Comparison of ENCODE assay signal across 32 mouse cellular contexts in the genomic region with DNA sequence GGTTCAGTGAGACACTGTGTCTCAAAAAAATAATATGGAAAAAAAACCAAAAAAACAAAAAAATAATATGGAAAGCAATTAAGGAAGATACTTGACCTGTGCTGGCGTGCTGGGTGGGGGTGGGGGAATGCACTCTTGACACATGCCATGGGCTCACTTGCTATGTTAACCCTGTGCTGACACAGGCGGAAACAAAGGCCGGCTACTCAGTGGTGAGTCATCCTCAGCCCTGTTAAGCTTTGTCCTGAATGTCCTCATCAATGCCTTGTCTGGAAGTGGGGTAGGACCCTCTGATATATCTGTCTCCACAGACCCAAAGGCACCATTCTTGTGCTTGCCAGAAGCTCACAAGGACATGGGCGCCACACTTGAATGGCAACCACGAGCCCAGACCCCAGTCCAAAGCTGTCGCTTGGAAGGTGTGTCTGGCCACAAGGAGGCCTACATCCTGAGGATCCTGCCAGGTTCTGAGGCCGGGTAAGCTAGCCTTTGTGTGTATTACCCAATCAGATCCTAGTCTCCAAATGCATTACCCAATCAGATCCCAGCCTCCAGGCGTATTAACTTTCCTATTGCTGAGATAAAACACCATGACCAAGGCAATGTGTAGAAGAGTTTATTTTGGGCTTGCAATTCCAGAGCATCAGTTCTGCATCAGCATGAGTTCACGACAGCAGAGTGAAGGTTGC. TPM values are rescaled to one million over a fixed set of nuclear protein-coding genes. Genes with fewer than 3 reads are reported as not detected.
DNase-seq lines count a peak whose midpoint lies in the region; ATAC-seq and TF ChIP-seq lines count a peak whose summit lies in the region.
"Had no signal": no experiment of that assay in that cellular context is flagged by ENCODE, and none has a peak within 500 bp of the region (broad histone marks: within the 10 kb centered on the region; RNA-seq: fewer than 3 reads in every experiment).

No protein-coding gene starts in this region.

- DNase-seq in heart, adult 18-20 months = no peak
- DNase-seq in ZHBTc4 (ENCODE audit: low read depth, low spot score) = peak; percentile 43
- no peak for DNase-seq in lung, postnatal 14 days
- DNase-seq in frontal cortex, adult 2 months (ENCODE audit: extremely low spot score in 1 of 2, low spot score in 1 of 2) = no peak
- no peak for DNase-seq in adrenal gland, postnatal 10 days
- DNase-seq: adrenal gland, adult 2 months; B cell, adult 2 months; cerebellum, adult 2 months; cerebellum, postnatal 25 days; kidney, adult 9 months; kidney, postnatal 10 days; liver, embryonic 13.5 days; lung, adult 18-20 months; retina, postnatal 1 day; right cerebral cortex, postnatal 25 days; thymus, adult 18-20 months; thymus, postnatal 25 days had no signal

- no peaks in the 10 kb centered on the region for H3K9me3 ChIP-seq in heart, embryonic 11.5 days (replicated peaks; ENCODE audit: control insufficient read depth, low read length)
- H3K9me3 ChIP-seq: embryonic facial prominence, embryonic 10.5 days; limb, embryonic 10.5 days; limb, embryonic 15.5 days; midbrain, embryonic 15.5 days; neural tube, embryonic 15.5 days; stomach, embryonic 15.5 days had no signal

- no peaks in the 10 kb centered on the region for H3K79me3 ChIP-seq in C2C12 (ENCODE audit: low read depth)

- TF ChIP-seq CTCF in C2C12 (IDR thresholded peaks at IDR 0.05; ENCODE audit: control insufficient read depth, insufficient read depth, insufficient read length) = no peak

- peaks cover 15% of the 10 kb centered on the region; the same call in 1 of the 2 replicates for H3K4me1 ChIP-seq in heart, embryonic 11.5 days (ENCODE audit: control insufficient read depth, insufficient read depth, low read length)
- H3K4me1 ChIP-seq: midbrain, embryonic 15.5 days had no signal

- no peak overlapping the region for H3K9ac ChIP-seq in heart, embryonic 11.5 days (ENCODE audit: low read depth, low read length)
- H3K9ac ChIP-seq: embryonic facial prominence, embryonic 15.5 days; limb, embryonic 15.5 days; liver, embryonic 13.5 days; midbrain, embryonic 15.5 days; neural tube, embryonic 15.5 days; stomach, embryonic 15.5 days had no signal

- no peaks in the 10 kb centered on the region for H3K79me2 ChIP-seq in C2C12 (ENCODE audit: control insufficient read depth, insufficient read depth)

- H3K4me2 ChIP-seq in heart, embryonic 11.5 days = no peak overlapping the region
- H3K4me2 ChIP-seq: embryonic facial prominence, embryonic 15.5 days; limb, embryonic 15.5 days; liver, embryonic 13.5 days; midbrain, embryonic 15.5 days; neural tube, embryonic 15.5 days; stomach, embryonic 15.5 days had no signal

- H3ac ChIP-seq in C2C12 (ENCODE audit: control insufficient read depth, insufficient read length, low read depth) = no peak overlapping the region

- H3K36me3 ChIP-seq in heart, embryonic 11.5 days (ENCODE audit: control insufficient read depth, insufficient read depth, low read length) = peaks cover 10% of the 10 kb centered on the region; the same call in 1 of the 2 replicates
- H3K36me3 ChIP-seq in C2C12 (ENCODE audit: control insufficient read depth, insufficient read depth) = no peaks in the 10 kb centered on the region
- H3K36me3 ChIP-seq: midbrain, embryonic 15.5 days; neural tube, embryonic 15.5 days had no signal

- H3K4me3 ChIP-seq in heart, embryonic 11.5 days (ENCODE audit: low read depth, low read length) = no peak overlapping the region
- H3K4me3 ChIP-seq in C2C12 (ENCODE audit: insufficient read depth, poor library complexity, severe bottlenecking) = no peak overlapping the region
- H3K4me3 ChIP-seq: embryonic facial prominence, embryonic 10.5 days; embryonic facial prominence, embryonic 15.5 days; limb, embryonic 10.5 days; limb, embryonic 15.5 days; liver, embryonic 13.5 days; midbrain, embryonic 15.5 days; neural tube, embryonic 15.5 days; stomach, embryonic 15.5 days had no signal

- H3K27me3 ChIP-seq in heart, embryonic 11.5 days (ENCODE audit: control insufficient read depth, insufficient read depth, low read length) = no peaks in the 10 kb centered on the region
- H3K27me3 ChIP-seq in C2C12 (ENCODE audit: control insufficient read depth, insufficient read depth, insufficient read length) = no peaks in the 10 kb centered on the region
- H3K27me3 ChIP-seq: CH12.LX; embryonic facial prominence, embryonic 15.5 days; limb, embryonic 15.5 days; liver, embryonic 13.5 days; midbrain, embryonic 15.5 days; neural tube, embryonic 15.5 days; stomach, embryonic 15.5 days had no signal

- ATAC-seq in heart, embryonic 11.5 days (replicated peaks; ENCODE audit: insufficient number of reproducible peaks, low FRiP score, low TSS enrichment) = no peak
- ATAC-seq: activated CD4-positive, CD25-positive, alpha-beta regulatory T cell, adult 4 months; forebrain, embryonic 14.5 days; hindbrain, embryonic 16.5 days; lung, postnatal 0 days; midbrain, embryonic 15.5 days had no signal

- H3K27ac ChIP-seq in heart, embryonic 11.5 days (ENCODE audit: low read depth, low read length) = 0 out of 2 replicates have a peak overlapping the region, but pooled peaks have one; percentile 17
- H3K27ac ChIP-seq: embryonic facial prominence, embryonic 15.5 days; limb, embryonic 15.5 days; liver, embryonic 13.5 days; macrophage; midbrain, embryonic 15.5 days; neural tube, embryonic 15.5 days; stomach, embryonic 15.5 days had no signal

- WGBS in heart, embryonic 11.5 days (ENCODE audit: insufficient replicate concordance) = 59% methylated on average over 9 of the region's 9 CpGs

TF ChIP-seq in C2C12, 6 proteins besides CTCF, POLR2A, EP300 and RAD21:
- no peak for TF ChIP-seq MYOD1 (IDR thresholded peaks at IDR 0.05; ENCODE audit: control insufficient read depth, insufficient read length, low read depth)
- peak; percentile 50 for TF ChIP-seq FOSL1 (IDR thresholded peaks at IDR 0.05; ENCODE audit: insufficient read depth, low read length, poor library complexity, severe bottlenecking)
- TF ChIP-seq MAX (IDR thresholded peaks at IDR 0.05) = peak; percentile 40

RNA-seq across cellular contexts. Expression of gene Eng, which starts 25.7 kb away (rescaled TPM):
- 113 and 127 TPM in 2 replicates for polyA plus RNA-seq in heart, embryonic 11.5 days (2014; fragmentation: Nextera tagmentation; extraction: Ambion mirVana)
- 100 to 1,000 TPM in 1 of 2 experiments, 10 to 100 TPM in 1; 95.1 to 106 TPM for total RNA-seq in heart, adult 18-20 months (2021)
- polyA plus RNA-seq in C2C12 (2012; fragmentation: generic; extraction: Trizol) = 1.1 TPM
- polyA plus RNA-seq in frontal cortex, adult 2 months (2012; rRNA removed) = 34.7 and 37.7 TPM in 2 replicates
- total RNA-seq in adrenal gland, postnatal 10 days (2021) = 10 to 100 TPM; 97.9 to 99.9 TPM
- polyA plus RNA-seq: activated CD4-positive, CD25-positive, alpha-beta regulatory T cell, adult 4 months had no signal

RNA-seq across cellular contexts. Expression of gene Fpgs, which starts 31.9 kb away (rescaled TPM):
- polyA plus RNA-seq in heart, embryonic 11.5 days (2014; fragmentation: Nextera tagmentation; extraction: Ambion mirVana) = 14.5 and 15.3 TPM in 2 replicates
- 1 to 10 TPM; 4.4 to 5.0 TPM for total RNA-seq in heart, adult 18-20 months (2021)
- 26.7 TPM for polyA plus RNA-seq in C2C12 (2012; fragmentation: generic; extraction: Trizol)
- polyA plus RNA-seq in frontal cortex, adult 2 months (2012; rRNA removed) = 16.8 and 24.8 TPM in 2 replicates
- 10 to 100 TPM; 27.1 to 37.6 TPM for total RNA-seq in adrenal gland, postnatal 10 days (2021)

RNA-seq across cellular contexts. Expression of gene Cdk9, which starts 40.8 kb away (rescaled TPM):
- 53.8 and 61.2 TPM in 2 replicates for polyA plus RNA-seq in heart, embryonic 11.5 days (2014; fragmentation: Nextera tagmentation; extraction: Ambion mirVana)
- total RNA-seq in heart, adult 18-20 months (2021) = 10 to 100 TPM; 22.4 to 24.1 TPM
- 112 TPM for polyA plus RNA-seq in C2C12 (2012; fragmentation: generic; extraction: Trizol)
- 250 and 268 TPM in 2 replicates for polyA plus RNA-seq in frontal cortex, adult 2 months (2012; rRNA removed)
- 10 to 100 TPM; 65.5 to 70.9 TPM for total RNA-seq in adrenal gland, postnatal 10 days (2021)

RNA-seq across cellular contexts. Expression of gene Sh2d3c, which starts 48.8 kb away (rescaled TPM):
- polyA plus RNA-seq in heart, embryonic 11.5 days (2014; fragmentation: Nextera tagmentation; extraction: Ambion mirVana) = 26.4 and 29.1 TPM in 2 replicates
- 10 to 100 TPM; 23.1 to 30.8 TPM for total RNA-seq in heart, adult 18-20 months (2021)
- polyA plus RNA-seq in C2C12 (2012; fragmentation: generic; extraction: Trizol) = 0.50 TPM
- polyA plus RNA-seq in frontal cortex, adult 2 months (2012; rRNA removed) = 28.1 and 28.6 TPM in 2 replicates
- 10 to 100 TPM; 28.9 to 35.4 TPM for total RNA-seq in adrenal gland, postnatal 10 days (2021)

RNA-seq across cellular contexts. Expression of gene Ak1, which starts 50.5 kb away (rescaled TPM):
- polyA plus RNA-seq in heart, embryonic 11.5 days (2014; fragmentation: Nextera tagmentation; extraction: Ambion mirVana) = 212 and 221 TPM in 2 replicates
- total RNA-seq in heart, adult 18-20 months (2021) = 100 to 1,000 TPM; 654 to 691 TPM
- polyA plus RNA-seq in C2C12 (2012; fragmentation: generic; extraction: Trizol) = 184 TPM
- 151 and 154 TPM in 2 replicates for polyA plus RNA-seq in frontal cortex, adult 2 months (2012; rRNA removed)
- total RNA-seq in adrenal gland, postnatal 10 days (2021) = 100 to 1,000 TPM in 1 of 2 experiments, 10 to 100 TPM in 1; 71.5 to 143 TPM

Comparison
In these comparisons a context has a peak if more than half of its experiments do, and no peak if none do; other contexts are left out.
1. RNA of gene Eng, which starts 25.7 kb away (polyA plus RNA-seq): 113 to 127 TPM in heart, embryonic 11.5 days and 34.7 to 37.7 TPM in frontal cortex, adult 2 months; 1.1 TPM in C2C12 (single experiment); every median in the first group is over 10 times any median in the second.